In genomic region chr10:77605368-77605767, GRCm38 (mm10) we compare ENCODE assay signal across 8 mouse cellular contexts. TPM values are rescaled to one million over a fixed set of nuclear protein-coding genes. Genes with fewer than 3 reads are reported as not detected.
DNase-seq lines count a peak whose midpoint lies in the region; ATAC-seq and TF ChIP-seq lines count a peak whose summit lies in the region.

No protein-coding gene starts in this region.

- H3K9me3 ChIP-seq in embryonic facial prominence, embryonic 12.5 days, result peaks cover 5% of the 10 kb centered on the region; the same call in 1 of the 2 replicates
- H3K9me3 ChIP-seq in hindbrain, embryonic 12.5 days (replicated peaks), result 0 out of 2 replicates have a peak, but pooled peaks cover 4% of the 10 kb centered on the region
- no peaks in the 10 kb centered on the region for H3K9me3 ChIP-seq in lung, postnatal 0 days (ENCODE audit: low read length)
- H3K9me3 ChIP-seq in stomach, embryonic 15.5 days, result no peaks in the 10 kb centered on the region

- DNase-seq in retina, postnatal 1 day, result peak; percentile 82
- DNase-seq in retina, embryonic 14.5 days (ENCODE audit: low spot score), result no peak
- DNase-seq in lung, postnatal 0 days (ENCODE audit: low spot score), result peak; percentile 84
- DNase-seq in ovary, adult 18-20 months (ENCODE audit: low spot score), result no peak
- no peak for DNase-seq in frontal cortex, postnatal 36 days (ENCODE audit: low spot score in 2 of 2)

- WGBS in embryonic facial prominence, embryonic 12.5 days, result 39% methylated on average over 1 of the region's 1 CpGs
- WGBS in hindbrain, embryonic 12.5 days, result 45% methylated on average over 1 of the region's 1 CpGs
- 10% methylated on average over 1 of the region's 1 CpGs for WGBS in lung, postnatal 0 days
- WGBS in stomach, embryonic 15.5 days, result 32% methylated on average over 1 of the region's 1 CpGs

- H3K4me3 ChIP-seq in embryonic facial prominence, embryonic 12.5 days, result peak overlapping the region; percentile 74
- H3K4me3 ChIP-seq in hindbrain, embryonic 12.5 days, result peak overlapping the region; percentile 58
- H3K4me3 ChIP-seq in lung, postnatal 0 days (ENCODE audit: low read depth, low read length), result no peak overlapping the region; the same call in 1 of the 2 replicates
- peak overlapping the region; percentile 82 for H3K4me3 ChIP-seq in stomach, embryonic 15.5 days (replicated peaks)

- H3K27ac ChIP-seq in embryonic facial prominence, embryonic 12.5 days, result peak overlapping the region; percentile 95
- H3K27ac ChIP-seq in hindbrain, embryonic 12.5 days, result peak overlapping the region; percentile 94
- peak overlapping the region; percentile 99 for H3K27ac ChIP-seq in lung, postnatal 0 days (ENCODE audit: low read length)
- H3K27ac ChIP-seq in stomach, embryonic 15.5 days, result peak overlapping the region; percentile 98

- H3K36me3 ChIP-seq in embryonic facial prominence, embryonic 12.5 days, result peaks cover 15% of the 10 kb centered on the region
- peaks cover 14% of the 10 kb centered on the region for H3K36me3 ChIP-seq in hindbrain, embryonic 12.5 days
- no peaks in the 10 kb centered on the region; the same call in 1 of the 2 replicates for H3K36me3 ChIP-seq in lung, postnatal 0 days (ENCODE audit: insufficient read depth, low read length)
- peaks cover 7% of the 10 kb centered on the region; the same call in 1 of the 2 replicates for H3K36me3 ChIP-seq in stomach, embryonic 15.5 days

- H3K4me1 ChIP-seq in embryonic facial prominence, embryonic 12.5 days, result peaks cover 16% of the 10 kb centered on the region
- peaks cover 16% of the 10 kb centered on the region for H3K4me1 ChIP-seq in hindbrain, embryonic 12.5 days
- peaks cover 14% of the 10 kb centered on the region for H3K4me1 ChIP-seq in lung, postnatal 0 days (ENCODE audit: insufficient read depth, low read depth, low read length)
- peaks cover 19% of the 10 kb centered on the region for H3K4me1 ChIP-seq in stomach, embryonic 15.5 days

- TF ChIP-seq CTCF in lung, postnatal 0 days (IDR thresholded peaks at IDR 0.05), result peak; percentile 80

- H3K9ac ChIP-seq in embryonic facial prominence, embryonic 12.5 days, result peak overlapping the region; percentile 85
- H3K9ac ChIP-seq in hindbrain, embryonic 12.5 days, result 0 out of 2 replicates have a peak overlapping the region, but pooled peaks have one; percentile 75
- H3K9ac ChIP-seq in lung, postnatal 0 days (replicated peaks; ENCODE audit: low read depth), result peak overlapping the region; percentile 69; the same call in 1 of the 2 replicates
- no peak overlapping the region for H3K9ac ChIP-seq in stomach, embryonic 15.5 days

- TF ChIP-seq EP300 in lung, postnatal 0 days (IDR thresholded peaks at IDR 0.05), result no peak

- no peaks in the 10 kb centered on the region for H3K27me3 ChIP-seq in embryonic facial prominence, embryonic 12.5 days
- no peaks in the 10 kb centered on the region for H3K27me3 ChIP-seq in hindbrain, embryonic 12.5 days
- no peaks in the 10 kb centered on the region for H3K27me3 ChIP-seq in lung, postnatal 0 days (replicated peaks; ENCODE audit: insufficient read depth, low read length)
- no peaks in the 10 kb centered on the region for H3K27me3 ChIP-seq in stomach, embryonic 15.5 days (replicated peaks)

- peak overlapping the region; percentile 91 for H3K4me2 ChIP-seq in embryonic facial prominence, embryonic 12.5 days (replicated peaks)
- peak overlapping the region; percentile 83 for H3K4me2 ChIP-seq in hindbrain, embryonic 12.5 days (replicated peaks)
- peak overlapping the region; percentile 82 for H3K4me2 ChIP-seq in lung, postnatal 0 days (replicated peaks; ENCODE audit: low read depth, low read length)
- H3K4me2 ChIP-seq in stomach, embryonic 15.5 days, result peak overlapping the region; percentile 94; the same call in 1 of the 2 replicates

- ATAC-seq in embryonic facial prominence, embryonic 12.5 days (ENCODE audit: insufficient number of reproducible peaks, insufficient read depth, low FRiP score, low TSS enrichment), result 0 out of 2 replicates have a peak, but pooled peaks have one; percentile 4
- ATAC-seq in hindbrain, embryonic 12.5 days (ENCODE audit: low FRiP score), result no peak; the same call in 1 of the 2 replicates
- ATAC-seq in lung, postnatal 0 days, result peak; percentile 35
- no peak for ATAC-seq in stomach, embryonic 15.5 days (ENCODE audit: insufficient read depth, low FRiP score, low read depth)

RNA-seq across cellular contexts. Expression of gene Sumo3, which starts 0.5 kb away (rescaled TPM):
- polyA plus RNA-seq in embryonic facial prominence, embryonic 12.5 days (2016; fragmentation: Nextera tagmentation; extraction: Ambion mirVana), result 385 and 391 TPM in 2 replicates
- 276 and 287 TPM in 2 replicates for polyA plus RNA-seq in hindbrain, embryonic 12.5 days (2016; fragmentation: Nextera tagmentation; extraction: Ambion mirVana)
- 185 and 209 TPM in 2 replicates for polyA plus RNA-seq in lung, postnatal 0 days (2015; fragmentation: Nextera tagmentation; extraction: Ambion mirVana)
- 324 and 334 TPM in 2 replicates for polyA plus RNA-seq in stomach, embryonic 15.5 days (2015; fragmentation: Nextera tagmentation; extraction: Ambion mirVana)

RNA-seq across cellular contexts. Expression of gene Gm49325, which starts 0.6 kb away (rescaled TPM):
- 7.0 and 7.1 TPM in 2 replicates for polyA plus RNA-seq in embryonic facial prominence, embryonic 12.5 days (2016; fragmentation: Nextera tagmentation; extraction: Ambion mirVana)
- 13.2 and 13.3 TPM in 2 replicates for polyA plus RNA-seq in hindbrain, embryonic 12.5 days (2016; fragmentation: Nextera tagmentation; extraction: Ambion mirVana)
- polyA plus RNA-seq in lung, postnatal 0 days (2015; fragmentation: Nextera tagmentation; extraction: Ambion mirVana), result 4.9 and 6.4 TPM in 2 replicates
- 4.8 TPM in 1 of 2 replicates, not detected in the other for polyA plus RNA-seq in stomach, embryonic 15.5 days (2015; fragmentation: Nextera tagmentation; extraction: Ambion mirVana)

RNA-seq across cellular contexts. Expression of gene Ube2g2, which starts 16.7 kb away (rescaled TPM):
- polyA plus RNA-seq in embryonic facial prominence, embryonic 12.5 days (2016; fragmentation: Nextera tagmentation; extraction: Ambion mirVana), result 76.7 and 81.7 TPM in 2 replicates
- 81.6 and 82.3 TPM in 2 replicates for polyA plus RNA-seq in hindbrain, embryonic 12.5 days (2016; fragmentation: Nextera tagmentation; extraction: Ambion mirVana)
- 59.8 and 65.6 TPM in 2 replicates for polyA plus RNA-seq in lung, postnatal 0 days (2015; fragmentation: Nextera tagmentation; extraction: Ambion mirVana)
- polyA plus RNA-seq in stomach, embryonic 15.5 days (2015; fragmentation: Nextera tagmentation; extraction: Ambion mirVana), result 70.7 and 73.3 TPM in 2 replicates

RNA-seq across cellular contexts. Expression of gene Pttg1ip, which starts 23.8 kb away (rescaled TPM):
- polyA plus RNA-seq in embryonic facial prominence, embryonic 12.5 days (2016; fragmentation: Nextera tagmentation; extraction: Ambion mirVana), result 92.5 and 94.4 TPM in 2 replicates
- polyA plus RNA-seq in hindbrain, embryonic 12.5 days (2016; fragmentation: Nextera tagmentation; extraction: Ambion mirVana), result 77.2 and 78.8 TPM in 2 replicates
- polyA plus RNA-seq in lung, postnatal 0 days (2015; fragmentation: Nextera tagmentation; extraction: Ambion mirVana), result 189 and 207 TPM in 2 replicates
- polyA plus RNA-seq in stomach, embryonic 15.5 days (2015; fragmentation: Nextera tagmentation; extraction: Ambion mirVana), result 174 and 178 TPM in 2 replicates

Comparison
In these comparisons a context has a peak if more than half of its experiments do, and no peak if none do; other contexts are left out.
1. DNase-seq: peak in retina, postnatal 1 day (single experiment) and lung, postnatal 0 days (single experiment); none in retina, embryonic 14.5 days (single experiment), ovary, adult 18-20 months (single experiment) and frontal cortex, postnatal 36 days (0 of 2).
2. ATAC-seq: peak in embryonic facial prominence, embryonic 12.5 days (single experiment) and lung, postnatal 0 days (single experiment); none in hindbrain, embryonic 12.5 days (single experiment) and stomach, embryonic 15.5 days (single experiment).
3. Peak in every context shown above with its lines, with median percentiles within 50 percentile points of each other: H3K27ac ChIP-seq and H3K4me2 ChIP-seq.